Mouse (Mus musculus) layer of hippocampus, adult 8-10 months (tissue): ENCODE results near the gene Bbs4. TPM values are rescaled to one million over a fixed set of nuclear protein-coding genes. Genes with fewer than 3 reads are reported as not detected.
"Not testable (repeated sequence)": the region's sequence is repeated elsewhere in the genome, so short reads cannot be mapped to it uniquely, and the experiment has no call there.

Experiments used
- DNase-seq, 2 experiments: peaks; one replicate each; pipeline ENCODE4 v3.0.0; 2022; ENCODE audit warnings: low spot score in 2 of 2
- total RNA-seq, 4 experiments: library from RNA; stranded (reverse); gene quantifications; 2 replicates each; pipeline ENCODE4 v1.2.4; 2022

Bbs4 gene
- 10 to 100 TPM; 35.8 to 49.9 (median 43.4) TPM for total RNA-seq

DNA sequence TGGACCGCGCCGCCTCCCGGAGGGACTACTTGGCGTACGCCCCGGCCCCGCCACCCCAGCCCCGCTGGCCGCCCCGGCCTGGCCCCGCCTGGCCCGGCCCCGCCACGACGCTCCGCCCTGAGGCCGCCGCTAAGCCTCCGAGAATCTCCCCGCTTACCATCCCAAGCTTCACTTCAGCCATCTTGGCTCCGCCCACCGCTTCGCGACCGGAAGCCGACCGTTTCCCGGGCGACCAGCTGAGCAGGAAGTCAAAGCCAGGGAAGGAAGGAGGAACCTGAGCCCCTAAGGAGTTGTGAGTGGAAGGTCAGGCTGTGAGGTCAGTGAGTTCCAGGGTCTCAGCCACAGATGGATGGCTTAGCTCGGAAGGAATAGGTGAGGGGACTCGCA, at the start of gene Bbs4:
TSS of gene Bbs4 (minus strand) at position 256 of the 387 bp plus-strand sequence.
- peak; percentile 76 to 83 for DNase-seq

DNA sequence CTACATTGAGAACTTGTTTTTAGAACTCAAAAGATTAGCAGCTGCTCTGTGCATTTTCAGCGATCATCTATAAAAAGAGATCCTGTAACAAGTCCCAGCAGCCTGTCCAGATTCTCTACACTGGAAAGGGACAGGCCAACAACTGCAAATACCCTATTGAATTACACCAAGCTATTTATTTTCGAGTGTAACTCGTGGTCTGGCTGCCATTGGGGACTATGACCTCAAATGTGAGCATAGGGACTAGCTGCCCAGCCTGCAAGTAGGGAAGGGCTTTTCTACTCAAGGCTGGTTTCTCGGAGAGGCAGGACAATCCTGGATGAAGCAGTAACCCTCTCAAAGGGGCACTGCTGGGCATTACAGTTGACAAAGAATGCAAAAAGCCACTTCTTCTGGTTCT, 35.8 kb upstream of the Bbs4 start:
- no peak for DNase-seq

DNA sequence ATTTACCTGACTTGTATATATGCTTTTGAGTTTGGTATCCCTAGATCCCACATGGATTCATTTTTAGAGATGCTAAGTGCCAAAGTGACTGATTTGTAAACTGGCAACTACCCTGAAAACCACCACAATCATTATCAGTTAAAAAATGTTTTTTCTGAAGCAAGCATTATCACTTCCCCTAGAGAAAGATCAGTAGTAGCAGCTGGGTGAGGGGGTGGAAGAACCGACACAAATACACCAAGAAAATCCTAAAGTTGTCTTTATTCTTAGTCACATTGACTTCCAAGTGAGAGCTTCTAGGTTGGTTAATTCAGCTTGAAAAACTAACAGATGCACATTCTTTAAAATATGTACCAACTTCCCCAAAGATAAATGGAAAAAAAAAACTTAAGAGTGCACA, 35.0 kb upstream of the Bbs4 start:
- no peak for DNase-seq

GRCm38 (mm10) chr9:59387461-59387860, 34.2 kb upstream of the Bbs4 start:
- DNase-seq = no peak

- DNase-seq = no peak
Observed at GRCm38 (mm10) chr9:59375626-59376025, 22.3 kb upstream of the Bbs4 start.

DNA sequence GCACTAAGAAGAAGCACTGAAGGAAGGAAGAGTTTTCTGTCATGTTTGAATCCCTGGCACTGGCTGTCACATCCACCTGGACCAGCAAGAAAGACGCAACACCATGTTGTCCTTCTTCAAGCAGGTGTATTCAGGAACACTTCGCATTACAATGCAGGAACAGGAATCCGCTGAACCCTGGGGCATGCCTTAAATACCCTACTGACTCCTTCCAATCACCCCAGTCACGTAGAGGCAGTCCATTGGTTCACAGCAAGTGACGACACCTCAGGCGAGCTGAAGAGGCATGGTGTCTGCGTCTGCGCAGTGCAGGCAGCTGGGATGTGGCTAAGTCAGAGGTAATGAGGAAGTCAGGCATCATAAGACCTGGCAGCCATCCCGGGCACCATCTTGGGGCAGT, 16.3 kb upstream of the Bbs4 start:
- no peak for DNase-seq

GRCm38 (mm10) chr9:59369220-59369619, 15.9 kb upstream of the Bbs4 start:
- no peak for DNase-seq

GRCm38 (mm10) chr9:59360487-59360886, 7.2 kb upstream of the Bbs4 start:
- not testable (repeated sequence) for DNase-seq

- DNase-seq = not testable (repeated sequence)
Observed at GRCm38 (mm10) chr9:59358041-59358440, 4.7 kb upstream of the Bbs4 start.

- DNase-seq = no peak
Observed at GRCm38 (mm10) chr9:59352586-59353252, 589 bp downstream of the Bbs4 start.

GRCm38 (mm10) chr9:59346176-59346575, 7.1 kb downstream of the Bbs4 start:
- DNase-seq = no peak

DNA sequence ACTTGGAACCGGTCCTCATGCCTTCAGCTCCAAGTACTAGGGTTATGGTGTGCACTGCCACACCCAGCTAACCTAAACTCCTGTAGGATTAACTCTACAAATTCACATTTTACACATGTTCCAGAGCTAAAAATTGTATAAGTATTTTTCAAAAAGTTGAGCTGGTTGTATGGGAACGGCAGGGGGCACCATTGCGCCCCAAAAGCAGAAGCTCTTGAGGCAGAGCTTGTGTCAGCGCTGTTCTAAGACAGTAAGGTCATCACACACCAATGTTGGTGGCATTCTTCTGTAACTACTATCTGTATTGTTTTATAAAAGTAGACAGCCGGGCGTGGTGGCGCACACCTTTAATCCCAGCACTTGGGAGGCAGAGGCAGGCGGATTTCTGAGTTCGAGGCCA, 13.3 kb downstream of the Bbs4 start:
- DNase-seq = no peak

GRCm38 (mm10) chr9:59339107-59339506, 14.2 kb downstream of the Bbs4 start:
- DNase-seq = no peak

DNA sequence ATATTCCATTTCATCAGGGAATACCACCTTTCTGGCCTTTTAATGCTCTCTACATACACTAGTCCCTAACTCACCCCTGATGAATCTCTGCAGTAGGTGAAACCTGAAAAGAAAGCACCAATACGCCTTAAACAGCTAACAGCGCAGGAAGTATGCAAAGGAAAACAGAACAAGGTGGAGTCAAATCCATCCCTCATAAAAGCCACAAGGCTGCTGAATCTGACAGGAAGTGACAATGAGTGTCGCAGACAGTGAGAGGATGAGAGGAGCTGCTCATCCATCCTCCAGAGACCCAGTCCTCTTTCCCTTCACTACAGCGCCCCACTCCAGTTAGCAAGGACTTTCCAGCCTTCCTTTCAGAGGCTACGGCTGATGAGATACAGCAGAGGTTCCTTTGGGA, 14.9 kb downstream of the Bbs4 start:
- no peak for DNase-seq

DNA sequence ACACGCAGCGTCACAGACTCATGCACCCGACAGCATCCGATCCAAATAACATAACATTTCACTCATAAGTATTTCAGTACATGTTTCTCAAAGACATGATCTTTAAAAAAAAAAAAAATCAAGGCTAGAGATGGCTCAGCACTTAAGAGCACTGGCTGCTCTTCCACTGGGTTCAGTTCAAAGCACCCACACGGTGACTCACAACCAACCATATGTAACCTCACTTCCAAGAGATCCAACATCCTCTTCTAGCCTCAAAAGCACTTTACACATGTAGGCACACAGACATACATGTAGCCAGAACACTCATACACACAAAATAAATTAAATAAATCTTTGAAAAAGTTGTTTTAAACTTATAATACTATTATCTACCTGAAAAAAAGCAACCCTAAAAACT, 15.4 kb downstream of the Bbs4 start:
- DNase-seq = no peak

- no peak for DNase-seq
Observed at GRCm38 (mm10) chr9:59336539-59336938, 16.8 kb downstream of the Bbs4 start.

- no peak for DNase-seq
Observed at GRCm38 (mm10) chr9:59330055-59330454, 23.3 kb downstream of the Bbs4 start.

DNA sequence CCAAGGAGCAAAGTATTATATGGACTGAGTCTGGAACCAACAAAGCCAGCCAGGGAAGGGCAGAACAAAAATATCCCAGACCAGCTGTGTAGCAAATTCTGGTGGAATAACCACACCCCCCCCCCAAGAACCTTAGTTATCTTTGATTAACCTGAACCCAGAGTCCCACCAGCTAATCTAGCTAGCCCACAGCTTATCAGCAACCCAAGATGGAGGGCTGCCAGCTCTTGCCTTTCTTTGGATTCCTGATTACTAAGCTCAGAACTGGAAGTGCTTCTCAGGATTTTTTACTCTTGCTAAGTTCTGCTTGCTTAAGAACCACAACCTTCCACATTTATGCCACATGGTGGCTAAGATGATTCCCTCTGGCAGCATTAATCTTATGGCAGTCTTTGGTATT, 29.0 kb downstream of the Bbs4 start:
- no peak for DNase-seq

DNA sequence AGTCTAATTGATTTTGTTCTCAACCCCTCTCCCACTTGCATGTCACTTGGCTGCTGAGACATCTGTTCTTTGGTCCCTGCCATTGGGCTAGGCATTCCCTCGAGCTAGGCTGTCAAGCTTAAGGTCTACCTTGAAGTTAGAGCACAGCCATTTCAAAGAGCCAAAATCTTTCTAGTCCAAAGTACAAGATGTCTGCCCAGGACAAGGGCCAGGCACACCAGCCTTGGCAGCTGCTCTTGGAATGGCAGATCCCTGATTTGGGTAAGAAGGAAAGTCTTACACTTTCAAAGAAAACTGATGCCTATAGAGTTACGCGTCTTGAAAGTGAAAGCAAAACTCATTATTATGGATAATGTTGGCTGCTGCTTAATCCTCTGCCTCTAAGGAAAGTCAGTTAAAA, 37.1 kb downstream of the Bbs4 start:
- DNase-seq = no peak

DNA sequence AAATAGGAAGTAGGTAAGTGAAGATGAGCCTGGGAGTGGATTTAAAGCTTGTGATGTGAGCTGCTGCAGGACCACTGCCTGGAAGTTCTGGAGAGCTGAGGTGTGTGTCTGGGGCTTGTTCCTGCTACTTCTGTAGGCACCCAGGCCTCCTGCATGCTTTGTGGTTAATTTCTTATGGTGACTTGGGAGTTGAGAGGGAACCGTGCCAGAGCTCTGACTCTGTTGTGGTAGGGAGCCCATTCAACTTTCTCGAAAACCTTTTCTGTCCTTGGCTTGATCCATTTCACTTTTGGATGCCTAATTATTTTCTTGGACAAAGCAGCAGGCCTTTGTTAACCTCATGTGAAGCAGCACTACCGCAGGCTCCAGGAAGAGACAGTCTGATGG, 42.0 kb downstream of the Bbs4 start:
- DNase-seq = no peak

DNA sequence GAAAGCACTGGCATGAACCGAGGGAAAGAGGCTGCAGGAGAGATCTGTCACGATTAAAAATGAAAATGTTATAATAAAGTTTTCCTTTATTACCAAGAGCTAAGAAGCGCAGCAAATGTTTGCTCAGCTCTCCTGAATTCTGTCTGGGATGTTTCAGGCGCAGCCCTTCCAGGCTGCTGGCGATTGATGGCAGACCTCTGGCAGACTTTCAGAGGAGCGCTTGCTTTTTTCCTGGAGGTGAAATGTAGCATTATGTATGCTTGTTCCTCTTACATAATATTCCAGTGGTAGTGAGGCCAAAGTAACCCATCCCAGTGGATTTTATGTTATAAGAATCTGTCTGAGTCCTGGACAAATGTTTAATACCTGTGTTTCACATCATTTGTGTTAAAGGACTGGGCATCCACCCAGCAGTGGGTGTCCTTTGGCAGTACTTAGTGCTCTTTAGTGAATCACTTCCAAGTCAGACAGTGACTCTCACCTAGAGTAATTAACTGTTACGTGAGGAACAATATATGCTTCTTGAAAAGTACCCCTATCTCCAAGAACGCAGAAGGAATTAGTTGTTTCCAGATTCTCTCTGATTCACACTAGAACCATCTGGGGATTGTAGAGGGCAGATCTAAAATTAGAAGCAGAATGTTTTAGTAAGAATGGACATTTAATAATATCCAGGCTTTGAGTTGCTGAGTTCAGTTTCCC, 42.6 kb downstream of the Bbs4 start:
- no peak for DNase-seq

- DNase-seq = no peak
Observed at GRCm38 (mm10) chr9:59307890-59308289, 45.4 kb downstream of the Bbs4 start.

- no peak for DNase-seq
Observed at GRCm38 (mm10) chr9:59296419-59296818, 56.9 kb downstream of the Bbs4 start.
